Mouse (Mus musculus) thymus, postnatal 10 days (tissue): ENCODE measurements around the gene 1700001J03Rik.
"Not testable (repeated sequence)": the region's sequence is repeated elsewhere in the genome, so short reads cannot be mapped to it uniquely, and the experiment has no call there.

Experiments used
- DNase-seq, 2 experiments: peaks; one replicate each; pipeline ENCODE4 v3.0.0; 2021; ENCODE audit warnings: low spot score in 2 of 2

1700001J03Rik gene

DNA sequence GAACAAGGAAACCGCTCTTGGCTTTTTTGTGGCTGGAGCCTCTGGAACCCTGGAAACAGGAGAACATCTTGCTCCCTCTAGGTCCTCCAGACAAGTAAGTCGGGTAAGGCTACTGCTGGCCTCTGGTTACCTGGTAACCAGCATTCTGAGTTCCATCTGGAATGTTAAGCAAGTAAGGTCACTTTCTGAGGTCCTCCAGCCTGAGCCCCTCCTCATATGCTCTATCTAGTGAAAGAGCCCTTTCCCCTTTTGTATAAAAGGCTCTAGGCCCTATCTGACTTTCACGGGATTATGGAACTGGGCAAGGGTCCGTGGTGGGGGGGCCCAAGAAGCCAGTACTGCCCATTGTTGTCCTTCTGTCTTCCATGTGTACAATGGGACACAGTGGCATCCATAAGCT is at the start of gene 1700001J03Rik:
TSS of gene 1700001J03Rik (minus strand) at position 101 of the 400 bp plus-strand sequence.
- DNase-seq: not testable (repeated sequence)

DNA sequence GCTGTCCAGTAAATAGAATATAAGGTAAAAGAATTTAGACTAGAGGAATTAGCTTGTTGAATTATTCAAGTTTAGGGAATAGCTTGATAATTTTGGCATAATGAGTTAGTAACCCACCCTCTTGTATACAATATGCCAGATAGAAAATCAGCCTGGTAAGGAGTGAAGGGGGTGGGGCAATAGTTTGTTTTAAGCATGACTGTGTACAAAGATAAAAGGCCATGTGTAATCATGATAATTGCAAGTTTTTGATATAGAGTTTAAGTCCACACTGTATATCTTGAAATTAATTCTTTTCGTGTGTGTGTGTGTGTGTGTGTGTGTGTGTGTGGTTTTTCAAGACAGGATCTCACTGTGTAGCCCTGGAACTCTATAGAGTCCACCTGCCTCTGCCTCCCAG is 49.2 kb upstream of the 1700001J03Rik start:
- no peak for DNase-seq

DNA sequence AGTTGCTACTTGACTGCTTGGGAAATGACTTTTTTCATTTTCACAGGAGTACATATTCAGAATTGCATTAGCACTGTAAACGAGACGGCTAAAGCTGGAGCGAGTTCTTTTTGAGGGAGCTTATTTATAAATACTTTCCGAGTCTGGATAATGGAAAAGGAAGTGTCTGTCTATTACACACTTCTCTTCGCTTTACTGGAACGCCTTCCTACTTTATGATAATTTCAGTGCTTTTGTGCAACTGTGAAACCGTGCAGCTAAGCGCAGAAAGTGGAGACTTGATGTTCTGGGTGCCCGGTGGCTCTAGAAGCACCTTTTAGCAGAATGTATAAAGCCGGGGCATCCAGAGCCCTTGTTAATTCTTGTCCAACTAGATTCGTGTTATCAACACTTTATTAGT is 47.7 kb upstream of the 1700001J03Rik start:
- no peak for DNase-seq

DNA sequence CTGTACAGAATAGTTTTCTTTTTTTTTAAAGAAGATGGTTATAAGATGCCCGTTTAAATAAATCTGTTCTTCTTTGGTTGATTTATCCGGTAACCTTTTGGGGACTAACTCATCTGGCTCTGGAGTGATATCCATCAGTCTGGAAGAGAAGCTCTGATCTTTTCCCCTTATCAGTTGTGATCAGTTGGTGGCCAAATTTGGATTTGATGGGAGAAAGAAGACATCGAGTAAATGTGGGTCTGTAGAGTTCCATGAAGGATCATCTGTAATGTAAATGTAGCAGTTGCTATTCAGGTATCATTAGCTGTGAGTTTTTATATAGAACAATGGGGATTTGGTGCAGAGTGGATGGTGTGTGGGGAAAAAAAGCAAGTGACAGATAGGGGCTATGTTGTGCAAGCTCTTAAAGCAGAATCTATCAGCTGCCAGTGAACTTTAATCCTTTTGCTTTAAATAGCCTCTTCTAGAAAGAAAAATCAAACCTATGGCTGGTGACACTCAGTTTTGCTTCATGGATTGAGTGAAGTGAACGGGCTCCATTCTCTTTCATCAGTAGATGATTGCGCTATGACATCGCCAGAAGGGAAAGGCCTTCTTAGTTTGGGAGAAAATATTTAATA is 47.1 kb upstream of the 1700001J03Rik start:
- no peak for DNase-seq

DNA sequence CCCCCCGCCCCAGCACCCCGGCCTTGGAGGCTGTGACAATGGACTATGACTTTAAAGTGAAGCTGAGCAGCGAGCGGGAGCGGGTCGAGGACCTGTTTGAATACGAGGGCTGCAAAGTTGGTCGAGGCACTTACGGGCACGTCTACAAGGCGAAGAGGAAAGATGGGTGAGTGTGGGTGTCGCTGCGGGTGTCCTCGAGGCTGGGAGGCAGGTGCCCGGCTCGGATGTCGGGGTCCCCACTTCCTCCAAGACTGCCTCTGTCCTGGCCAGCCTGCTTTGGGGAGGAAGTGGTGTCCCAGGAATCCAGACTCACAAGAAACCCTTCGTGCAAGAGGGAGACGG is 46.5 kb upstream of the 1700001J03Rik start:
- DNase-seq: peak; percentile 39 to 43

DNA sequence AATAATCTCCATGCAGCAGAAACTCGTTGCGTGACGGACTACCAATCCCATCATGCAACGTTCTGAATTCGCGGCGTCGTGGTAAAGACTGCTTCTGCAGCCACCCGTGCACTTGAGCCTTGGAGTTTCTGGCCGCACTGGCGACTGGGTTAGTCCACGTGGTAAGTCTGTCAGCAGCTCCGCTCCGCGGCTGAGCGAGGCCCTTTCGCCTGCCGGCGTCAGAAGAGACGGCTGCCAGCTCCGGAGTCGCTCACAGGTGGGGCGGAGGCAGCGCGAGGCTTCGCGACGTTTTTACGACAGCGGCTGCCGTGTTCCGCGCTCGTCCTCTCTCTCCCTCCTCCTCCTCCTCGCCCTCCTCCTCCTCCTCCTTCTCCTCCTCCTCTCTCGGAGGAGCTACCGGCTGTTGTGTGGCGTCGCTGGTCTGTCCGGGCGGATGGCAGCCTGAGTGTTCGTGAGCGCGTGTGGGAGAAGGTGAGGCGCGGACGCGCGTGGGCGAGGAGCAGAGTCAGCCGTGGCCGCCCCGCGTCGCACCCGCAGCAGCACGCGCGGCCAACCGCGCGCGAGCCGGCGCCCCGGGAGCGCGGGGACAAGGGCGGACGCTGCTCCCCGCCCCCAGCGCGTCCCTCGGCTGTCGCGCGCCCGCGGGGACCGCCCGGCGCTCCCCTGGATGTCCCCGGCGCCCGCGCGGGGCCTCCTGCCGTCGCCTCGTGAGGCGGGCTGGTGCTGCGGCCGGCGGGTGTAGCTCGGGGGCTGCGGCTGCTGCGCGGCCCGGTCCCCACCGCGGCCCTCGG is 46.0 kb upstream of the 1700001J03Rik start, which contains the start of gene Cdk8:
TSS of gene Cdk8 (plus strand) at position 367 of the 791 bp plus-strand sequence.
- DNase-seq: peak; percentile 84 to 88

DNA sequence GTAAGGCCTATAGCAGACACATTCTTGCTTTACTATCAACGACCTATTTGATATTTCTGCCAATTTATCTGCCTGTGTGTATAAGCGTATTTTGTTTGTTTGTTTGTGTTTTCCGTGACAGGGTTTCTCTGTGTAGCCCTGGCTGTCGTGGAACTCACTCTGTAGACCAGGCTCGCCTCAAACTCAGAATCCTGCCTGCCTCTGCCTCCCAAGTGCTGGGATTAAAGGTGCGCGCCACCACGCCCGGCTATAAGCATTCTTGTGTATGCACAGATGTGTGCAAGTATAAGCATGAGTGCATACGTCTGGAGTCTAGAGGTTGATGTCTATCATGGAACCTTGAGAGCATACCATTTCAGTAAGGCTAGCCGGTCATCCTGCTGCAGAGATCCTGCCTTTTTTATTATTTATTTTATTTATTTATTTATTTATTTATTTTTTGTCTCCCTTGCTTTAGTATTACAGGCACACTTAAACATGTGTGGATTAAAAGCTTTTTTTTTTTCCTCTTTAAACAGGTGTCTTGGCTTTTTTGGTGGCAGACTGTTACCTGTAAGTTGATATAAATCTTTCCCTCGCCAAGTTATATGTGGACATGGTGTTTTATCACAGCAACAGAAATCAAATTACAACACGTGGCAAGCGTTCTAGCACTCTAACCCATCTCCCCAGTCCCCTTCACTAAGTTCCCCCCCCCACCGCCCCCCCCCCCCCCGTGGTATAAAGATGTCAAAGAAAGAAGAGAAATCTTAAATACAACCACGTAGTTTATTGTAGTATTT is 45.0 kb upstream of the 1700001J03Rik start:
- no peak for DNase-seq

- no peak for DNase-seq
Measured at GRCm38 (mm10) chr5:146227496-146227895, 42.4 kb upstream of the 1700001J03Rik start.

- DNase-seq: no peak
Measured at GRCm38 (mm10) chr5:146223786-146224185, 38.7 kb upstream of the 1700001J03Rik start.

- no peak for DNase-seq
Measured at GRCm38 (mm10) chr5:146221722-146222121, 36.6 kb upstream of the 1700001J03Rik start.

- DNase-seq: peak; percentile 94
Measured at GRCm38 (mm10) chr5:146220879-146221714, 36.0 kb upstream of the 1700001J03Rik start, which contains the start of gene Rnf6. Rnf6 (minus strand) TSS chr5:146221555.

DNA sequence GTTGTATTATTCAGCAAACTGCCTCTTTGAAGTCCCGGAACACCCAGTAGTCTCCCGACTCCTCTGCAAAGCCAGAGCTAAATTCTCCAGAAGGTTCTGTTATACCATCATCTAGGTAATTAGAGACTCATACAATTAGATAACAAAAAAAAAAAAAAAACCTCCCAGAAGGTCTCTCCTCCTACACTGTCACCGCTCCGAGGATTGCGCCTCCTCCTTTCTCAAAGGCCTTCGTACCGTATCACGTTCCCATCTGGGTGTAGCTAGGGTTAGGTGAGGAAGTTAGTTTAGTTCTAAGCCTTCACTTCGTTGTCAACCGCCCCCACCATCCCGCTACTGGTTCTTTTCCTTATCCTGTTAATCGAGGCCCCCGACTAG is 35.4 kb upstream of the 1700001J03Rik start:
- DNase-seq: no peak

DNA sequence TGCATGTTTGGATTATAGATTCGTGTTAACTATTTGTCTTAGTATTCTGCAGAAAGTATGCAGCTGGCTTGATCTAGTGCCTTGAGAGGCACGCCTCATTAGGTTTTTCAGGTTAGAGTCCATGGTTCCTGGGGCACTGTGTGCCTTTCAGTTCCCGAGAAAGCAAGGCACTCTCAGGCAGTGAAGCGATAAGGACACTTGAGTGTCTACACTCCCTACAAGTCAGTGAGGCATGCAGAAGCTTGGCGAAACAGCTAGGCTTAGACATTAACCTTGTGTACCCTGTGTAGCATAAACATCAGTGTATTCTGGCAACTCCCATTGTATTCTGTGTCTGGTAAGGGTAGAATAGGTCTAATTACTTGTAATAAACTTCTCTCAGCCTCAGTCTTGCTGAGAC is 20.4 kb upstream of the 1700001J03Rik start:
- DNase-seq: no peak

DNA sequence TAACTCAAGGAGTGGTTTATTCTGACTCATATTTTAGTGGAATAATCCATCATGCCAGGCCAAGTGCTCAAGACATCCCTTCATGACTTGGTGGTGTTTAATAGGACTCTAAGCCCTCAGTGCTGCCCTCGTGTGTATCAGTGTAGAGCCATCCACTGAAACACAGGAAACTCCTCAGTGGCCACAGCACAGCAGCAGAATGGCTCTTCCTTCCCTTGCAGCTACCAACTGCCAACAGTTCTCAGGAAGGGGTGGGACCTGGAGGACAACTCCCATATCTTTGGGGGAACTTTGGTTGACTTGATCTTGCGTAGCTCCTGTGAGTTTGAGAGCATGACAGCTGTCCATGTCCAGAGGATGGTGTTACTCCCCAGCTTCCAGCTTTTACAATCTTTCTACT is 18.8 kb upstream of the 1700001J03Rik start:
- no peak for DNase-seq

DNA sequence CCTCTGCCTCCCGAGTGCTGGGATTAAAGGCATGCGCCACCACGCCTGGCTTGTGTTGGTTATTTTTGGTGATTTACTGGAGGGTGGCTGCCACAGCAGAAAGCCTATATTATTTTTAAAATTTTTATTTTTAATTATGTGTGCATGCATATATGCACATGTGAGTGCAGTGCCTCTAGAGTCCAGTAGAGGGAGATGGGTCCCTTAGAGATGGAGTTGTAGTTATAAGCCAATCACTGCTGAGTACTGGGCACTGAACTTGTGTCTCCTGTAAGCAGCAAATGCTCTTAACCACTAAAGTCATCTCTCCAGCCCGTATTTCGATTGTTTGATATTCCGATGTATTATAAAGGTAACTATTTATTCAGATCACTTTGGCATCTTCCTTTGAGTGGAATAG is 15.5 kb upstream of the 1700001J03Rik start:
- no peak for DNase-seq

DNA sequence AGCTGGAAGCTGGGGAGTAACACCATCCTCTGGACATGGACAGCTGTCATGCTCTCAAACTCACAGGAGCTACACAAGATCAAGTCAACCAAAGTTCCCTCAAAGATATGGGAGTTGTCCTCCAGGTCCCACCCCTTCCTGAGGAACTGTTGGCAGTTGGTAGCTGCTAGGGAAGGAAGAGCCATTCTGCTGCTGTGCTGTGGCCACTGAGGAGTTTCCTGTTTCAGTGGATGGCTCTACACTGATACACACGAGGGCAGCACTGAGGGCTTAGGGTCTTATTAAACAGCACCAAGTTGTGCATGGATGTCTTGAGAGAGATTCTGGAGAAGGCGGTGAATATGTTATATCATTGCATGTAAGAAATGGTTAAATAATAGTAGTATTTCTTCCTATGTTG is 14.4 kb upstream of the 1700001J03Rik start:
- DNase-seq: no peak

- DNase-seq: no peak
Measured at GRCm38 (mm10) chr5:146199073-146199472, 14.0 kb upstream of the 1700001J03Rik start.

DNA sequence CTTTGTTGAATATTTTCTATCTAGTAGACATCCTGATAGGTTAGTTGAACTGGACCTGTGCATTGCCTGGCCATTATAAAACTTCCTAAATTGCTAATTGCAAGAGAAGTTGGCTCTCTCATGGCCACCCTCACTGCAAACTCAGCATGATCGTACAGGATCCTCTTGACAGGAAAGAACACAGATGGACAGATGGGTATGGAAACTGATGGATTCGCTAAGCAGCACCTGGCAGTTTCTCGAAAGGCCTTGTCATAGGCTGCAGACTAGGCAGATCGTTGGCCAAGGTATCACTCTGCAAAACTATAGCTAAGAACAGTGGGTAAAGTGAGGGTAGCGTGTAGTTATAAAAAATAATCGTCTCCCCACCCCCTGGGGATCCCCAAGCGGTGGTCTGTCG is 8.3 kb upstream of the 1700001J03Rik start:
- DNase-seq: no peak

DNA sequence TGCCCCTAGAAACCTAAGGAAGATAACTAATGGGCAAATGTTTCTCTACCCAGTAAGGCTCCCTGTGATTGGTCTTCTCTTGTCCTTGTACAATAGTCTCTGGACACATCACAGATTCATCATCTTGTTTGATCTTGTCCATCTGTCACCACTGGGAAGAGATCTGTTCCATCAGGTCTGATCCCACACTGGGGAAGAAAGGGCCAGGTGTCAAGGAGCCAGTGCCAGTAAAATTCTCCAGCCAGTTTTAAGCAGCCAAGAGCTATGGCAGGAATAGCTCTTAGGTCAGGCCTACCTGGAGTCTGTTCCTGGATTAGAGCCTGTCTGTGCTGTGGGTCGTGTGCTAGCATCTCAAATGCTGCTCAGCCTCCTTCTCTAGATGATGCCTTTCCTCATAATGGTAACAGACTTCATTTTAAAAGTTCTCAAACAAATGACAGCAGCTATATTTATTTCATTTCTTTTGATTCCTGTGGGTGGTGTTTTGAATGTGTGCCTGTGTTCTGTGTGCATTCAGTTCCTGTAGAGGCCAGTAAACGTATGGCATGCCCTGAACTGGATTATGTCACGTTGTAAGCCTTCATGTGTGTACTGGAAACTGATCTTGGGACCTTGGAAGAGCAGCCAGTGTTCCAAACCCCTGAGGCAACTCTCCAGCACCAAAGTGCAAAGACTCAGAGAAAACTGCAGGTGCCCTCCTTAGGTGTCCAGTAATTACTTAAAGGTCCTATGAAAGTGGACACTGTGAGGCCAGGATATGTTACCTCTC is 5.6 kb upstream of the 1700001J03Rik start:
- DNase-seq: no peak

DNA sequence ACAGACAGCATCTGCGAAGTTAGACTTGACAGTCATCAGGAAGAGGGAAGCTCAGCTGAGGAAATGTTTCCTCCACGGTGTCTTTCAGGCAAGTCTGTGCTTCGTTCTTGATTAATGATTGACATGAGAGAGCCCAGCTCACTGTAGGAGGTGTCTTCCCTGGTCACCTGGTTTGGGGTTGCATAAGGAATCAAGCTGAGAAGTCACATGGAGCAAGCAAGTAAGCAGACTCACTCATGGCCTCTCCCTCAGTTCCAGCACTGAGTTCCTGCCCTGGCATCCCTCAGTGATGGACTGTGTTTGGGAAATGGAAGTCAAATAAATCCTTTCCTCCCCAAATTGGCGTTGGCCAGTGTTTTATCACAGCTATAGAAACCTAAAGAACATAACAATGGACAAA is 5.0 kb upstream of the 1700001J03Rik start:
- DNase-seq: no peak

- no peak for DNase-seq
Measured at GRCm38 (mm10) chr5:146188712-146189111, 3.6 kb upstream of the 1700001J03Rik start.
